Comparison of ENCODE assay signal across 23 mouse cellular contexts in the genomic region with DNA sequence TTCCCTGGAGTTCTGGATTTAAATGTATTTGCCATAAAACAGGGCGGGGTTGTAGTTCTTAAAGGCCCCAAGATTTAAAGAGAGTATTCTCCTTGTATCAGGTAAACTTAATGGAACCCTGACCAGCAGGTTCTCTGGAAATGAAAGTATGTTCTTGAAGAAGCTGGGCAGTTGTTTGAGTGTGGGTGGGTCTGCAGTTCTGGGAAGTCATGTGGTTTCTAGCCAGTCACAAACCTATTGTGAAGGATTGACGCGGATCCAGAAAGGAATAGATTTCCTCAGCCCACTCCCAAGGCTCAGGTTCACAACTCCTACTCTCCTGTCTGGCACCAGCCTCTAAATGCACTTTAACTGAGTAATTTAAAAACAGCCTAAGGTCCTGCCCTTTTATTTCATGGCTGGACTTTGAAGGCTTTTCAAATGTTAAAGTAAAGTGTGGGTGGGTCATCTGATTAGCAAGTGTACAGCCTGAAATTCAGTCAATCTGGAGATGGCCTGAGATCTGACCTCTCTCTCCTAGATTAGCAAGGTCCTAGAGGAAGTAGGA. TPM values are rescaled to one million over a fixed set of nuclear protein-coding genes. Genes with fewer than 3 reads are reported as not detected.
A peak's percentile ranks its signal among the peaks of the same experiment; 100 is the strongest.
DNase-seq lines count a peak whose midpoint lies in the region; ATAC-seq and TF ChIP-seq lines count a peak whose summit lies in the region.
"Had no signal": no experiment of that assay in that cellular context is flagged by ENCODE, and none has a peak within 500 bp of the region (broad histone marks: within the 10 kb centered on the region; RNA-seq: fewer than 3 reads in every experiment).

No protein-coding gene starts in this region.

- H3K9ac ChIP-seq in limb, embryonic 13.5 days = 0 out of 2 replicates have a peak overlapping the region, but pooled peaks have one; percentile 25
- H3K9ac ChIP-seq in MEL (ENCODE audit: control insufficient read depth, low read depth, low read length, poor library complexity, severe bottlenecking) = no peak overlapping the region
- no peak overlapping the region for H3K9ac ChIP-seq in hindbrain, embryonic 13.5 days
- H3K9ac ChIP-seq: neural tube, embryonic 15.5 days had no signal

- WGBS in limb, embryonic 13.5 days = 88% methylated on average over 3 of the region's 3 CpGs
- 90% methylated on average over 3 of the region's 3 CpGs for WGBS in limb, embryonic 10.5 days
- 90% methylated on average over 3 of the region's 3 CpGs for WGBS in hindbrain, embryonic 13.5 days

- no peak for ATAC-seq in limb, embryonic 13.5 days (ENCODE audit: low FRiP score, low read depth)
- ATAC-seq in hindbrain, embryonic 13.5 days (ENCODE audit: low FRiP score) = no peak
- ATAC-seq: forebrain, embryonic 14.5 days; hindbrain, embryonic 16.5 days had no signal

- no peak overlapping the region for H3K27ac ChIP-seq in limb, embryonic 13.5 days
- H3K27ac ChIP-seq in limb, embryonic 10.5 days = no peak overlapping the region
- no peak overlapping the region for H3K27ac ChIP-seq in MEL (ENCODE audit: control insufficient read depth, low read depth, low read length)
- H3K27ac ChIP-seq in hindbrain, embryonic 13.5 days = no peak overlapping the region
- H3K27ac ChIP-seq: embryonic facial prominence, embryonic 10.5 days; heart, embryonic 10.5 days; midbrain, embryonic 10.5 days; neural tube, embryonic 15.5 days had no signal

- TF ChIP-seq RAD21 in MEL (IDR thresholded peaks at IDR 0.05; ENCODE audit: low read depth, low read length) = no peak

- peaks cover 26% of the 10 kb centered on the region for H3K79me2 ChIP-seq in MEL (ENCODE audit: control insufficient read depth, insufficient read depth, low read length, poor library complexity)

- TF ChIP-seq CTCF in E14TG2a.4 (conservative IDR thresholded peaks at IDR 0.05; ENCODE audit: low read length) (no peak), MEL (IDR thresholded peaks at IDR 0.05 in 2 of 3, conservative IDR thresholded peaks at IDR 0.05 in 1 of 3; ENCODE audit: control insufficient read depth in 1 of 3, insufficient read depth in 1 of 3, low read depth in 2 of 3, low read length in 3 of 3, poor library complexity in 1 of 3, severe bottlenecking in 1 of 3) (no peak)

- H3K4me1 ChIP-seq in limb, embryonic 13.5 days = peaks cover 23% of the 10 kb centered on the region
- peaks cover 15% of the 10 kb centered on the region for H3K4me1 ChIP-seq in limb, embryonic 10.5 days
- peaks cover 78% of the 10 kb centered on the region for H3K4me1 ChIP-seq in E14TG2a.4 (replicated peaks; ENCODE audit: low read depth, low read length)
- peaks cover 7 to 20% of the 10 kb centered on the region in 2 experiments for H3K4me1 ChIP-seq in MEL (ENCODE audit: control insufficient read depth in 1 of 2, insufficient read depth in 2 of 2, low read length in 2 of 2)
- H3K4me1 ChIP-seq in hindbrain, embryonic 13.5 days (replicated peaks) = peaks cover 16% of the 10 kb centered on the region

- no peak for DNase-seq in limb, embryonic 10.5 days (ENCODE audit: low spot score)
- no peak for DNase-seq in MEL (ENCODE audit: low read depth, low spot score)
- DNase-seq in lung, postnatal 25 days (ENCODE audit: low spot score) = peak; percentile 57
- DNase-seq in left cerebral cortex, postnatal 14 days (ENCODE audit: low spot score in 2 of 2) = no peak
- DNase-seq: adrenal gland, adult 8-10 months; B cell, adult 2 months; cerebellum, adult 2 months; thymus, postnatal 36 days had no signal

- no peak for TF ChIP-seq EP300 in MEL (IDR thresholded peaks at IDR 0.05; ENCODE audit: low read depth in 1 of 2, low read length in 2 of 2)

- H3K36me3 ChIP-seq in limb, embryonic 13.5 days = peaks cover 54% of the 10 kb centered on the region
- H3K36me3 ChIP-seq in limb, embryonic 10.5 days = peaks cover 55% of the 10 kb centered on the region
- H3K36me3 ChIP-seq in E14TG2a.4 (ENCODE audit: insufficient read depth, low read length) = peaks cover 61% of the 10 kb centered on the region
- peaks cover 6 to 29% of the 10 kb centered on the region in 2 experiments for H3K36me3 ChIP-seq in MEL (ENCODE audit: control insufficient read depth in 1 of 2, insufficient read depth in 2 of 2, low read length in 2 of 2)
- peaks cover 23% of the 10 kb centered on the region for H3K36me3 ChIP-seq in hindbrain, embryonic 13.5 days

- TF ChIP-seq POLR2A in MEL (IDR thresholded peaks at IDR 0.05; ENCODE audit: control insufficient read depth in 1 of 2, insufficient read depth in 1 of 2, low read depth in 1 of 2, low read length in 2 of 2, poor library complexity in 1 of 2) = no peak

- H3K27me3 ChIP-seq in limb, embryonic 13.5 days = no peaks in the 10 kb centered on the region
- no peaks in the 10 kb centered on the region for H3K27me3 ChIP-seq in limb, embryonic 10.5 days (ENCODE audit: low read depth, poor library complexity, severe bottlenecking)
- H3K27me3 ChIP-seq in E14TG2a.4 (ENCODE audit: insufficient read depth, low read length) (no peaks in the 10 kb centered on the region), MEL (ENCODE audit: control insufficient read depth in 1 of 2, insufficient read depth in 2 of 2, low read length in 2 of 2) (peaks cover 0 to 2% of the 10 kb centered on the region in 2 experiments; a peak in 1 of 4 replicates)
- 0 out of 2 replicates have a peak, but pooled peaks cover 4% of the 10 kb centered on the region for H3K27me3 ChIP-seq in hindbrain, embryonic 13.5 days
- H3K27me3 ChIP-seq: neural tube, embryonic 15.5 days had no signal

- no peaks in the 10 kb centered on the region for H3K9me3 ChIP-seq in limb, embryonic 13.5 days
- H3K9me3 ChIP-seq in limb, embryonic 10.5 days (replicated peaks) = no peaks in the 10 kb centered on the region
- no peaks in the 10 kb centered on the region for H3K9me3 ChIP-seq in E14TG2a.4 (ENCODE audit: low read length)
- no peaks in the 10 kb centered on the region for H3K9me3 ChIP-seq in MEL (replicated peaks; ENCODE audit: insufficient read depth, low read length)
- no peaks in the 10 kb centered on the region for H3K9me3 ChIP-seq in hindbrain, embryonic 13.5 days
- H3K9me3 ChIP-seq: embryonic facial prominence, embryonic 10.5 days; G1E; heart, embryonic 10.5 days; midbrain, embryonic 10.5 days; neural tube, embryonic 15.5 days had no signal

- H3K4me3 ChIP-seq in limb, embryonic 13.5 days = no peak overlapping the region
- no peak overlapping the region for H3K4me3 ChIP-seq in limb, embryonic 10.5 days
- H3K4me3 ChIP-seq in E14TG2a.4 (replicated peaks; ENCODE audit: low read length) (peak overlapping the region; percentile 98), MEL (ENCODE audit: control insufficient read depth in 1 of 2, insufficient read depth in 1 of 2, low read depth in 2 of 2, low read length in 2 of 2) (no peak overlapping the region)
- H3K4me3 ChIP-seq in hindbrain, embryonic 13.5 days = no peak overlapping the region
- H3K4me3 ChIP-seq: heart, embryonic 10.5 days; neural tube, embryonic 15.5 days had no signal

- intact Hi-C loops in left cerebral cortex, postnatal 14 days (cut with DNase I) = no loop called here

- H3K4me2 ChIP-seq in limb, embryonic 13.5 days (replicated peaks) = 0 out of 2 replicates have a peak overlapping the region, but pooled peaks have one; percentile 14
- H3K4me2 ChIP-seq in hindbrain, embryonic 13.5 days = no peak overlapping the region
- H3K4me2 ChIP-seq: neural tube, embryonic 15.5 days had no signal

TF ChIP-seq in MEL, 35 proteins besides CTCF, POLR2A, EP300 and RAD21:
- TF ChIP-seq MYB (IDR thresholded peaks at IDR 0.05; ENCODE audit: low read depth, low read length) (no peak), CHD1 (IDR thresholded peaks at IDR 0.05; ENCODE audit: low read depth, low read length) (no peak), GATA1 (IDR thresholded peaks at IDR 0.05; ENCODE audit: low read depth, low read length) (0 out of 2 replicates have a peak, but pooled peaks have one; percentile 14)

RNA-seq across cellular contexts. Expression of gene Lap3, which starts 2.3 kb away (rescaled TPM):
- polyA plus RNA-seq in limb, embryonic 13.5 days (2015; fragmentation: Nextera tagmentation; extraction: Ambion mirVana) = 78.2 and 78.8 TPM in 2 replicates
- 103 and 121 TPM in 2 replicates for polyA plus RNA-seq in limb, embryonic 10.5 days (2016; fragmentation: Nextera tagmentation; extraction: Ambion mirVana)
- 203 and 205 TPM in 2 replicates for total RNA-seq in MEL (2012; rRNA removed)
- polyA plus RNA-seq in MEL (2012; ENCODE audit: insufficient read depth in 1 of 2, insufficient read length in 2 of 2, low read depth in 1 of 2, low replicate concordance in 2 of 2, missing spikeins in 1 of 2) = 100 to 1,000 TPM; 172 to 213 TPM
- total RNA-seq in left cerebral cortex, postnatal 14 days (2021) = 10 to 100 TPM; 40.0 to 41.9 TPM
- polyA plus RNA-seq in hindbrain, embryonic 13.5 days (2015; fragmentation: Nextera tagmentation; extraction: Ambion mirVana) = 31.5 and 35.1 TPM in 2 replicates

RNA-seq across cellular contexts. Expression of gene Med28, which starts 24.5 kb away (rescaled TPM):
- 256 and 263 TPM in 2 replicates for polyA plus RNA-seq in limb, embryonic 13.5 days (2015; fragmentation: Nextera tagmentation; extraction: Ambion mirVana)
- polyA plus RNA-seq in limb, embryonic 10.5 days (2016; fragmentation: Nextera tagmentation; extraction: Ambion mirVana) = 314 and 323 TPM in 2 replicates
- 192 and 195 TPM in 2 replicates for total RNA-seq in MEL (2012; rRNA removed)
- polyA plus RNA-seq in MEL (2012; ENCODE audit: insufficient read depth in 1 of 2, insufficient read length in 2 of 2, low read depth in 1 of 2, low replicate concordance in 2 of 2, missing spikeins in 1 of 2) = 100 to 1,000 TPM in 1 of 2 experiments, not detected in 1; 177 TPM
- 10 to 100 TPM; 79.0 to 83.9 TPM for total RNA-seq in left cerebral cortex, postnatal 14 days (2021)
- 264 and 272 TPM in 2 replicates for polyA plus RNA-seq in hindbrain, embryonic 13.5 days (2015; fragmentation: Nextera tagmentation; extraction: Ambion mirVana)

RNA-seq across cellular contexts. Expression of gene Clrn2, which starts 42.0 kb away (rescaled TPM):
- polyA plus RNA-seq in limb, embryonic 13.5 days (2015; fragmentation: Nextera tagmentation; extraction: Ambion mirVana) = not detected in 2 replicates
- not detected in 2 replicates for polyA plus RNA-seq in limb, embryonic 10.5 days (2016; fragmentation: Nextera tagmentation; extraction: Ambion mirVana)
- not detected in 2 replicates for total RNA-seq in MEL (2012; rRNA removed)
- polyA plus RNA-seq in MEL (2012; ENCODE audit: insufficient read depth in 1 of 2, insufficient read length in 2 of 2, low read depth in 1 of 2, low replicate concordance in 2 of 2, missing spikeins in 1 of 2) = not detected
- total RNA-seq in left cerebral cortex, postnatal 14 days (2021) = under 1 TPM; 0.74 to 0.90 TPM
- 0.18 and 0.43 TPM in 2 replicates for polyA plus RNA-seq in hindbrain, embryonic 13.5 days (2015; fragmentation: Nextera tagmentation; extraction: Ambion mirVana)
- total RNA-seq: adrenal gland, adult 8-10 months; gastrocnemius, postnatal 4 days; heart, postnatal 25 days had no signal
- polyA plus RNA-seq: cerebellum, adult 2 months; embryonic facial prominence, embryonic 10.5 days; forebrain, embryonic 14.5 days; G1E; heart, embryonic 10.5 days; kidney, embryonic 14.5 days; limb, embryonic 11.5 days; liver, embryonic 16.5 days; midbrain, embryonic 10.5 days; neural tube, embryonic 15.5 days had no signal

RNA-seq across cellular contexts. Expression of gene Qdpr, which starts 45.5 kb away (rescaled TPM):
- 122 and 128 TPM in 2 replicates for polyA plus RNA-seq in limb, embryonic 13.5 days (2015; fragmentation: Nextera tagmentation; extraction: Ambion mirVana)
- polyA plus RNA-seq in limb, embryonic 10.5 days (2016; fragmentation: Nextera tagmentation; extraction: Ambion mirVana) = 129 and 133 TPM in 2 replicates
- 113 and 119 TPM in 2 replicates for total RNA-seq in MEL (2012; rRNA removed)
- polyA plus RNA-seq in MEL (2012; ENCODE audit: insufficient read depth in 1 of 2, insufficient read length in 2 of 2, low read depth in 1 of 2, low replicate concordance in 2 of 2, missing spikeins in 1 of 2) = 100 to 1,000 TPM in 1 of 2 experiments, not detected in 1; 226 TPM
- 10 to 100 TPM; 86.2 to 87.9 TPM for total RNA-seq in left cerebral cortex, postnatal 14 days (2021)
- 113 and 116 TPM in 2 replicates for polyA plus RNA-seq in hindbrain, embryonic 13.5 days (2015; fragmentation: Nextera tagmentation; extraction: Ambion mirVana)
